ENCODE assay signal across 8 mouse cellular contexts in the genomic region with DNA sequence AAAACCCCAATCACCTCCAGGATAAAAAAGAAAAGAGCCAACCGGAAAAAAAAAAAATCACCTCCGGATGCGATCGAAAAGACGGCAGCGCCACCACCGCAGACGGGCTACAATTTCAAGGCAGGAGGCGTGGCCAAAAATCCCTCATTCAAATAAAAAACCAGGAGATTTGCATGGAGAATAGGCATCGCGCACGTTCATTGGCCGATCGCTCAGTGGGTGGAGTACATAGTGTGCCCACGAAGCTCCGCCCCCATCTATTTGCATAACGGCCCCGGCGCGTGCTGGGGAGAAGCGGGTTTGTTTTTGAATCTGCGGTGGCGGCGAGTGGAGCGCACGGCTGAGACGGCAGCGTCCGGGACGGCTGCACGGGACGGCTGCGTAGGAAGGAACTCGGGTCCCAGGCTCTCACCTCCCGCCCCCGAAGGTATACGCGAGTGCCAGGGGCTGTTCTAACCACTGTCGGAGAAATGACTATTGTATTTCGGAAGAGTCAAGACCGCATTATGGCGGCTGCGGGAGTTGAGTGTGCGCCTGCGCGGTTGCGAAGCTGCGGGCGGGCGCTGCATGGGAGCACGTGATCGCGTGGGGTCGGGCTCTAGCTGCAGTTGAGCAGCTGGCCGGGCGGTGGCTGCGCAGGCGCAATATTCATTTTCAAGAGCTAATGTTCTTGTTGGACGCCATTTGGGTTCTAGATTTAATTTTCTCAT. TPM values are rescaled to one million over a fixed set of nuclear protein-coding genes. Genes with fewer than 3 reads are reported as not detected.
DNase-seq lines count a peak whose midpoint lies in the region; ATAC-seq lines count a peak whose summit lies in the region.

No protein-coding gene starts in this region.

- peak overlapping the region; percentile 64 for H3K4me3 ChIP-seq in embryonic facial prominence, embryonic 13.5 days
- H3K4me3 ChIP-seq in limb, embryonic 10.5 days, result peak overlapping the region; percentile 67
- H3K4me3 ChIP-seq in midbrain, embryonic 12.5 days, result peak overlapping the region; percentile 62

- peaks cover 13% of the 10 kb centered on the region for H3K9me3 ChIP-seq in embryonic facial prominence, embryonic 13.5 days
- peaks cover 2% of the 10 kb centered on the region; the same call in 1 of the 2 replicates for H3K9me3 ChIP-seq in limb, embryonic 10.5 days (replicated peaks)
- H3K9me3 ChIP-seq in midbrain, embryonic 12.5 days, result peaks cover 21% of the 10 kb centered on the region

- H3K27ac ChIP-seq in embryonic facial prominence, embryonic 13.5 days, result peak overlapping the region; percentile 99
- peak overlapping the region; percentile 94 for H3K27ac ChIP-seq in limb, embryonic 10.5 days
- H3K27ac ChIP-seq in midbrain, embryonic 12.5 days (replicated peaks), result peak overlapping the region; percentile 97

- under 1% methylated on average over 59 of the region's 59 CpGs for WGBS in embryonic facial prominence, embryonic 13.5 days
- under 1% methylated on average over 59 of the region's 59 CpGs for WGBS in limb, embryonic 10.5 days
- under 1% methylated on average over 59 of the region's 59 CpGs for WGBS in midbrain, embryonic 12.5 days

- peaks cover 3% of the 10 kb centered on the region for H3K4me1 ChIP-seq in embryonic facial prominence, embryonic 13.5 days
- H3K4me1 ChIP-seq in limb, embryonic 10.5 days, result 0 out of 2 replicates have a peak, but pooled peaks cover 4% of the 10 kb centered on the region
- H3K4me1 ChIP-seq in midbrain, embryonic 12.5 days, result peaks cover 6% of the 10 kb centered on the region; the same call in 1 of the 2 replicates

- no peaks in the 10 kb centered on the region for H3K27me3 ChIP-seq in embryonic facial prominence, embryonic 13.5 days
- no peaks in the 10 kb centered on the region for H3K27me3 ChIP-seq in limb, embryonic 10.5 days (ENCODE audit: low read depth, poor library complexity, severe bottlenecking)
- H3K27me3 ChIP-seq in midbrain, embryonic 12.5 days, result no peaks in the 10 kb centered on the region

- H3K36me3 ChIP-seq in embryonic facial prominence, embryonic 13.5 days, result peaks cover 17% of the 10 kb centered on the region
- H3K36me3 ChIP-seq in limb, embryonic 10.5 days, result peaks cover 23% of the 10 kb centered on the region
- peaks cover 15% of the 10 kb centered on the region for H3K36me3 ChIP-seq in midbrain, embryonic 12.5 days

- DNase-seq in adrenal gland, postnatal 4 days (ENCODE audit: low spot score in 2 of 2), result peak; percentile 79 to 85
- peak; percentile 96 to 98 for DNase-seq in heart, adult 18-20 months
- DNase-seq in kidney, adult 18-20 months, result peak; percentile 95
- DNase-seq in limb, embryonic 10.5 days (ENCODE audit: low spot score), result peak; percentile 96
- peak; percentile 98 for DNase-seq in skeletal muscle tissue, adult 2 months (ENCODE audit: low read depth, low spot score)
- no peak for DNase-seq in MN1 (ENCODE audit: low spot score)

- H3K4me2 ChIP-seq in embryonic facial prominence, embryonic 13.5 days, result peak overlapping the region; percentile 48
- H3K4me2 ChIP-seq in midbrain, embryonic 12.5 days (replicated peaks), result peak overlapping the region; percentile 44

- H3K9ac ChIP-seq in embryonic facial prominence, embryonic 13.5 days, result peak overlapping the region; percentile 76
- peak overlapping the region; percentile 60 for H3K9ac ChIP-seq in midbrain, embryonic 12.5 days (replicated peaks)

- peak; percentile 96 for ATAC-seq in embryonic facial prominence, embryonic 13.5 days (ENCODE audit: insufficient number of reproducible peaks, insufficient read depth, low FRiP score, low TSS enrichment, low read depth)
- peak; percentile 97 for ATAC-seq in midbrain, embryonic 12.5 days (ENCODE audit: low FRiP score, low read depth)

RNA-seq across cellular contexts. Expression of a gene that starts 12.7 kb away (rescaled TPM):
- total RNA-seq in adrenal gland, postnatal 4 days (2021), result 100 to 1,000 TPM; 119 to 123 TPM
- 39.0 and 56.3 TPM in 2 replicates for polyA plus RNA-seq in embryonic facial prominence, embryonic 13.5 days (2015; fragmentation: Nextera tagmentation; extraction: Ambion mirVana)
- 10 to 100 TPM; 59.7 to 88.7 TPM for total RNA-seq in heart, adult 18-20 months (2021)
- 40.0 and 49.9 TPM in 2 replicates for polyA plus RNA-seq in limb, embryonic 10.5 days (2016; fragmentation: Nextera tagmentation; extraction: Ambion mirVana)
- 61.4 TPM in 2 replicates for polyA plus RNA-seq in midbrain, embryonic 12.5 days (2016; fragmentation: Nextera tagmentation; extraction: Ambion mirVana)
